Mouse (Mus musculus) liver, postnatal 0 days (tissue): Measurements from ENCODE around the gene Slco3a1.

Experiments
- CTCF ChIP-seq: sonication (generic); IDR thresholded peaks from 2 replicates; pipeline ENCODE4 v1.5.1; 2016; ENCODE audit warnings: antibody characterized with exemption, low read depth
- EP300 ChIP-seq: IDR thresholded peaks from 2 replicates; pipeline ENCODE4 v1.6.1; 2016; ENCODE audit warnings: antibody characterized with exemption, low read depth, mild to moderate bottlenecking

DNA sequence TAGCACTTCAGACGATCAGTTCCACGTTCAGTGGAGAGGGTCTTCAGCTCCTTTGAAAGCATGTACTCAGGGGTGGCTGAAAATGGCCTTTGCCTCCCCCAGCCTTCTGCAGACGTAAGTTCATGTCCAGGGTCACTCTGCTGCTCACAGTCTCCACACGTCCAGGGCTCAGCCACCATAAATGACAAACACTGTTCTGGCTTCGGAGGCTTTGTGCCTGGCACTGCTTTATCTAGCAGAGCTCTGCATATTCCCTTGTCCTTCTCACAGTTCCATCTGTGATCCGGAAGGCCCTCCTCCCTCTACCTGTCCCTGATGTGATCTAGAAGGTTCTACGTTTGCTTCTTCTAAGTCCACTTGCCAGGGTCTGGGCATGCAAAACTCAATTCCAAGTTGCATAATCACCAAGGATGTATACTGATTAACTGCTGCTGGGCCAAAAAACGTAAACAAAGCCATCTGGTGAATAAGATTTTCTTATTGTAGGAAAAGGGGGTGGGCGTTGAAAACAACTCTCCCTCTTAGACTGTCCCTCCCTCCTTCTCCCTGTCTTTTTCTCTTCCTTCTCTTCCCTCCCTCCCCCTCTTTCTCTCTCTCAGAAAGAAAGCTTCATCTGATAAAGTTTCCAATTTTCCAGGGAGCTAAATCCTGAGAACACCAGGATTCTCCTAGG is 62.8 kb downstream of the Slco3a1 start:
- TF ChIP-seq CTCF (no peak), EP300 (no peak)
